Mouse (Mus musculus): ENCODE results near the gene Ncor1.

- TF ChIP-seq CTCF (IDR thresholded peaks at IDR 0.05; ENCODE audit: low read depth, low read length) (no peak), POLR2A (IDR thresholded peaks at IDR 0.05; ENCODE audit: borderline replicate concordance, low read depth, low read length) (no peak)
Measured at GRCm38 (mm10) chr11:62448971-62449370, 9.4 kb downstream of the Ncor1 start.
